13 mouse cellular contexts compared by ENCODE assay signal in genomic region chr2:65175645-65176044, GRCm38 (mm10).
"Had no signal": no experiment of that assay in that cellular context is flagged by ENCODE, and none has a peak within 500 bp of the region (broad histone marks: within the 10 kb centered on the region; RNA-seq: fewer than 3 reads in every experiment).

No protein-coding gene starts in this region.

- H3K9me3 ChIP-seq: liver, embryonic 13.5 days had no signal

- H3K4me2 ChIP-seq: liver, embryonic 13.5 days had no signal

- H3K4me3 ChIP-seq: left cerebral cortex, adult 2 months; liver, embryonic 13.5 days had no signal

- H3K27ac ChIP-seq: left cerebral cortex, adult 2 months; liver, embryonic 13.5 days had no signal

- H3K9ac ChIP-seq: liver, embryonic 13.5 days had no signal

- H3K27me3 ChIP-seq: liver, embryonic 13.5 days had no signal

- ATAC-seq: intestine, postnatal 0 days; midbrain, embryonic 16.5 days had no signal

- DNase-seq: kidney, adult 9 months; kidney, postnatal 10 days; kidney, postnatal 36 days; layer of hippocampus, postnatal 36 days; liver, embryonic 13.5 days; lung, adult 2 months; lung, postnatal 14 days; lung, postnatal 4 days; thymus, adult 18-20 months; thymus, postnatal 36 days had no signal

- H3K36me3 ChIP-seq: liver, embryonic 13.5 days had no signal
